Mouse (Mus musculus): Measurements from ENCODE around the gene Azin2. TPM values are rescaled to one million over a fixed set of nuclear protein-coding genes. Genes with fewer than 3 reads are reported as not detected.
A peak's percentile ranks its signal among the peaks of the same experiment; 100 is the strongest.

Gene Azin2
- total RNA-seq, 1 experiment from 2014 or later = 5.8 TPM

GRCm38 (mm10) chr4:128908586-128909377 is 53.5 kb downstream of the Azin2 start:
- peak; percentile 52; the same call in 1 of the 2 replicates for ATAC-seq (replicated peaks; ENCODE audit: insufficient number of reproducible peaks, low FRiP score, low TSS enrichment, poor library complexity, severe bottlenecking)

GRCm38 (mm10) chr4:128907238-128907968 is 54.8 kb downstream of the Azin2 start:
- ATAC-seq (replicated peaks; ENCODE audit: insufficient number of reproducible peaks, low FRiP score, low TSS enrichment, poor library complexity, severe bottlenecking) = no peak

GRCm38 (mm10) chr4:128906757-128907156 is 55.5 kb downstream of the Azin2 start:
- ATAC-seq (replicated peaks; ENCODE audit: insufficient number of reproducible peaks, low FRiP score, low TSS enrichment, poor library complexity, severe bottlenecking) = no peak

- ATAC-seq (replicated peaks; ENCODE audit: insufficient number of reproducible peaks, low FRiP score, low TSS enrichment, poor library complexity, severe bottlenecking) = no peak
These were observed 57.0 kb downstream of the Azin2 start for GRCm38 (mm10) chr4:128905251-128905650.

- no peak for ATAC-seq (replicated peaks; ENCODE audit: insufficient number of reproducible peaks, low FRiP score, low TSS enrichment, poor library complexity, severe bottlenecking)
These were observed 58.0 kb downstream of the Azin2 start for GRCm38 (mm10) chr4:128904035-128904800.

GRCm38 (mm10) chr4:128902390-128902789 is 59.9 kb downstream of the Azin2 start:
- ATAC-seq (replicated peaks; ENCODE audit: insufficient number of reproducible peaks, low FRiP score, low TSS enrichment, poor library complexity, severe bottlenecking) = no peak

GRCm38 (mm10) chr4:128900484-128900883 is 61.8 kb downstream of the Azin2 start:
- ATAC-seq (replicated peaks; ENCODE audit: insufficient number of reproducible peaks, low FRiP score, low TSS enrichment, poor library complexity, severe bottlenecking) = no peak

- ATAC-seq (replicated peaks; ENCODE audit: insufficient number of reproducible peaks, low FRiP score, low TSS enrichment, poor library complexity, severe bottlenecking) = no peak
These were observed 62.9 kb downstream of the Azin2 start for GRCm38 (mm10) chr4:128899332-128899731.

GRCm38 (mm10) chr4:128897911-128898421 is 64.3 kb downstream of the Azin2 start:
- ATAC-seq (replicated peaks; ENCODE audit: insufficient number of reproducible peaks, low FRiP score, low TSS enrichment, poor library complexity, severe bottlenecking) = no peak

GRCm38 (mm10) chr4:128896667-128897066 is 65.6 kb downstream of the Azin2 start:
- ATAC-seq (replicated peaks; ENCODE audit: insufficient number of reproducible peaks, low FRiP score, low TSS enrichment, poor library complexity, severe bottlenecking) = no peak

- ATAC-seq (replicated peaks; ENCODE audit: insufficient number of reproducible peaks, low FRiP score, low TSS enrichment, poor library complexity, severe bottlenecking) = no peak
These were observed 66.4 kb downstream of the Azin2 start for GRCm38 (mm10) chr4:128895841-128896240.

GRCm38 (mm10) chr4:128894112-128894511 is 68.1 kb downstream of the Azin2 start:
- ATAC-seq (replicated peaks; ENCODE audit: insufficient number of reproducible peaks, low FRiP score, low TSS enrichment, poor library complexity, severe bottlenecking) = no peak

GRCm38 (mm10) chr4:128892188-128892587 is 70.1 kb downstream of the Azin2 start:
- ATAC-seq (replicated peaks; ENCODE audit: insufficient number of reproducible peaks, low FRiP score, low TSS enrichment, poor library complexity, severe bottlenecking) = no peak

- no peak for ATAC-seq (replicated peaks; ENCODE audit: insufficient number of reproducible peaks, low FRiP score, low TSS enrichment, poor library complexity, severe bottlenecking)
These were observed 70.5 kb downstream of the Azin2 start for GRCm38 (mm10) chr4:128891746-128892145.

- no peak for ATAC-seq (replicated peaks; ENCODE audit: insufficient number of reproducible peaks, low FRiP score, low TSS enrichment, poor library complexity, severe bottlenecking)
These were observed 71.1 kb downstream of the Azin2 start for GRCm38 (mm10) chr4:128891157-128891556.

- no peak for ATAC-seq (replicated peaks; ENCODE audit: insufficient number of reproducible peaks, low FRiP score, low TSS enrichment, poor library complexity, severe bottlenecking)
These were observed 72.3 kb downstream of the Azin2 start for GRCm38 (mm10) chr4:128889752-128890630.

- no peak for ATAC-seq (replicated peaks; ENCODE audit: insufficient number of reproducible peaks, low FRiP score, low TSS enrichment, poor library complexity, severe bottlenecking)
These were observed 73.7 kb downstream of the Azin2 start for GRCm38 (mm10) chr4:128888436-128888990.

- ATAC-seq (replicated peaks; ENCODE audit: insufficient number of reproducible peaks, low FRiP score, low TSS enrichment, poor library complexity, severe bottlenecking) = no peak
These were observed 74.6 kb downstream of the Azin2 start for GRCm38 (mm10) chr4:128887641-128888091.
